Mouse (Mus musculus) testis, adult 2 months (tissue): ENCODE data around the gene Muc20.

ENCODE experiments used
- CTCF ChIP-seq: fragments of 200-500 bp; IDR thresholded peaks from 2 replicates; pipeline ENCODE4 v1.5.1; 2012; ENCODE audit warnings: low read depth, mild to moderate bottlenecking, inconsistent platforms, low read length, moderate library complexity; ENCODE audit not compliant: control insufficient read depth, insufficient read depth, insufficient replicate concordance
- POLR2A ChIP-seq: fragments of 200-500 bp; IDR thresholded peaks from 2 replicates; pipeline ENCODE4 v1.6.1; 2012; ENCODE audit warnings: low read depth, mild to moderate bottlenecking, inconsistent platforms, low read length, moderate library complexity; ENCODE audit not compliant: control insufficient read depth

- no peak for TF ChIP-seq POLR2A
- TF ChIP-seq CTCF = no peak
Measured at GRCm38 (mm10) chr16:32821772-32822449, 24.7 kb upstream of the Muc20 start.
